Mouse (Mus musculus): ENCODE measurements around the gene Rps6ka5.

Gene Rps6ka5

GRCm38 (mm10) chr12:100594700-100595099, 132.1 kb downstream of the Rps6ka5 start:
- DNase-seq (ENCODE audit: low spot score in 2 of 2), result no peak

- no peak for DNase-seq (ENCODE audit: low spot score in 2 of 2)
These were observed 140.2 kb downstream of the Rps6ka5 start for GRCm38 (mm10) chr12:100586601-100587000.

- no peak for DNase-seq (ENCODE audit: low spot score in 2 of 2)
These were observed 147.6 kb downstream of the Rps6ka5 start for GRCm38 (mm10) chr12:100579221-100579620.

DNA sequence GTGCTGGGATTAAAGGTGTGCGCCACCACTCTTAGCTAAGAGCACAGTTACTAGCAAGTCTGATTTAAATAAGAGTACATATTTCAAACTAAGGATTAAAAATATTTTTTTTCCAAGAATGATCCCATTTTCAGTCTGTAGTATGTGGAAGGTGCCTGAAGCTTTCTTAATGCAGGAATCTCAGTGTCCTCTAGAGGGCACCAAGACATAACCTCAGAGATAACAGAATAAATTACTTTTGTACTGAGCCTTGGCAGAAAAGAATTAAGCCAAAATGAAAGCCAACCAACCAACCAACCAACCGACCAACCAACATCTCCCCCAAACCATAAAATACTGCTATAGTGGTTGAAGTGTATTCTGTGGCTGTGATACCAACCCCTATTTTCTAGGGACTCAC, 148.5 kb downstream of the Rps6ka5 start:
- peak; percentile 59 to 67 for DNase-seq (ENCODE audit: low spot score in 2 of 2)

DNA sequence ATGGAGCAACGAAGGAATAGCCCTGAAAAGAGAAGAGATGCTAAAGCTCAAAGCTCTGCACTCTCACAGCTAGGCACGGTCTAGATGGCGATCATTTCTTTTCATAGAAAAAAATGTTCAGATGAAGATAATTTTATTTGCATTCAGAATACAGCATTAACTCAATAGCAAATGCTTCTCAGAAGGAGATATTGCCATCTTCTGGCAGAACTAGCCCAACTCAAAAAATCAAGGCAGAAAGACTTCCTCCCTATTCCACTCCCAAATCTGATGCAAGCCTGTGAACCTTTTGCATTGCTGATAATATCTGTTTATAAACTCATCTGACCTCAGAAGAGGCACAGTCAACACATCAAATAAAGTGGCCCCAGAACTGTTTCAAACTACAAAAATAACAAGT, 151.0 kb downstream of the Rps6ka5 start:
- DNase-seq (ENCODE audit: low spot score in 2 of 2), result no peak

GRCm38 (mm10) chr12:100570522-100571072, 156.2 kb downstream of the Rps6ka5 start:
- DNase-seq (ENCODE audit: low spot score in 2 of 2), result peak; percentile 29 to 52

GRCm38 (mm10) chr12:100568831-100569230, 158.0 kb downstream of the Rps6ka5 start:
- peak; percentile 66 to 78 for DNase-seq (ENCODE audit: low spot score in 2 of 2)

GRCm38 (mm10) chr12:100568105-100568504, 158.7 kb downstream of the Rps6ka5 start:
- no peak for DNase-seq (ENCODE audit: low spot score in 2 of 2)

GRCm38 (mm10) chr12:100567627-100568026, 159.2 kb downstream of the Rps6ka5 start:
- DNase-seq (ENCODE audit: low spot score in 2 of 2), result no peak

DNA sequence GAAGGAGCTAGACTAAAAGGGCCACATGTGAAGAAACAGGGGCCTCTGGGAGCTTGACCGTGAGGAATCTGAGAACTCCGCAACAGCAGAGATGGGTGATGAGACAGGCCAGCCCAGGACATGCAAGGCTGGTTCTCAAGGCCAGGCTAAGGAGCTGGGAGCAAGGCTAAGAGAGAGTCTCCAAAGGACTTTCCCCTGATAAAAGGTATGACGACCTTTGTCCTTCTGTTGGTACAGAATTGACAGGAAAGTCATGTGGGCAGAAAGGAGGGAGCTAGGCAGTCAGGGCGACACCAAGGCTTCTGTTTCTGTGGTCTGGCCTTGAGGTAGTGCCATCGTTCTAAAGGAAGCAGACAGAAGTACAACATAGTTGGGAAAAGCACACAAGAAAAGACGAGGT, 173.1 kb downstream of the Rps6ka5 start:
- DNase-seq (ENCODE audit: low spot score in 2 of 2), result no peak

- DNase-seq (ENCODE audit: low spot score in 2 of 2), result no peak
These were observed 174.8 kb downstream of the Rps6ka5 start for GRCm38 (mm10) chr12:100551972-100552371.

DNA sequence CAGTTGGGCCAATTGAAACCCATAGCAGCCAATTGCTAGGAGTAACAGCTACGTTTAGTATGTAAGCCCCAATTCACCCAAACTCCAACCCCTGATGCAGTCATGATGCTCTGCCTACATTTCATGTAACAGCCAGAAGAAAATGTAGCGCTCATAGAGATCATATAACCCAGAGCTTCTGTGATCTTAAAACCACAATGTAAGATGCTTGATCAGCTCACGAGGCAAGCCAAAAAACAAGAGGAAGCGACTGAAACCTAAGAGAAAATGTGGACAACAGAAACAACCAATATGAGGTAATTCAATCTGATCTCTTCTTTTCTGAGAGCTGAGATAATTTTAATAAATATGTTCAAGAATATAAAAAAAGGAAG, 182.6 kb downstream of the Rps6ka5 start:
- DNase-seq (ENCODE audit: low spot score in 2 of 2), result no peak

DNA sequence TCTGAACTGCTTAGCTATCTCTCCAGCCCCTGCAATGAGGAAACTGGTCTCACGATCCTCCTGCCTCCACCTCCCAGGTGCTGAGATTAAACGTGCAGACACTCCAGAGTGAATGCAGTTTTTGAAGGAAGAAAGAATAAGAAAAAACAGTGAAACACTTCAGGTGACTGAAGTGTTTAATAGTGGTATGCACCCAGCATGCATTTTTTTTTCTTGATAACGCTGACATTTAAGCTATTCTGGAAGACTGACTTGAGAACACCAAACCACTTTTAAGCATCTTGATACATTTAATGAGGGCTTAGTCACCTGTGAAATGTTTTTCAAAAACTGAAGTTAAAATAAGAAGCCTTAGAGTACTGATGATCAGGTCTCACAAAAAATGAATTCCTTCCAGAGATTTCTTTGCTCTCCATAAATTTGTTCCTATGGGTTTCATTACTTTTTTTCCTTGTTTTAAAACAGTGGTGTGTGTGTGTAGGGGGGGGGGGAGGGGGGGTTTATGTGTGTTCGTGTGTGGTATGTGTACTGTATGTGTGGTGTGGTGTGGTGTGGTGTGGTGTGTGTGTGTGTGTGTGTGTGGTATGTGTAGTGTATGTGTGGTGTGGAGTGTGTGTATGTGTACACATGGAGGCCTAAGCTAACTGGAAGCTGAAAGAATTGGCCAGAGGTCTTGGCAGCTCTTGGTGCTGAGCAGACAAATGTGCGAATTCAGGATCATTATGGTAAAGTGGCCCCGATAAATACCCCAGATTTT, 183.2 kb downstream of the Rps6ka5 start:
- DNase-seq (ENCODE audit: low spot score in 2 of 2), result no peak

GRCm38 (mm10) chr12:100542494-100542893, 184.3 kb downstream of the Rps6ka5 start:
- no peak for DNase-seq (ENCODE audit: low spot score in 2 of 2)

GRCm38 (mm10) chr12:100542076-100542475, 184.7 kb downstream of the Rps6ka5 start:
- DNase-seq (ENCODE audit: low spot score in 2 of 2), result no peak

- peak in 1 of 2 experiments; percentile 14 for DNase-seq (ENCODE audit: low spot score in 2 of 2)
These were observed 187.5 kb downstream of the Rps6ka5 start for GRCm38 (mm10) chr12:100539158-100539714.

DNA sequence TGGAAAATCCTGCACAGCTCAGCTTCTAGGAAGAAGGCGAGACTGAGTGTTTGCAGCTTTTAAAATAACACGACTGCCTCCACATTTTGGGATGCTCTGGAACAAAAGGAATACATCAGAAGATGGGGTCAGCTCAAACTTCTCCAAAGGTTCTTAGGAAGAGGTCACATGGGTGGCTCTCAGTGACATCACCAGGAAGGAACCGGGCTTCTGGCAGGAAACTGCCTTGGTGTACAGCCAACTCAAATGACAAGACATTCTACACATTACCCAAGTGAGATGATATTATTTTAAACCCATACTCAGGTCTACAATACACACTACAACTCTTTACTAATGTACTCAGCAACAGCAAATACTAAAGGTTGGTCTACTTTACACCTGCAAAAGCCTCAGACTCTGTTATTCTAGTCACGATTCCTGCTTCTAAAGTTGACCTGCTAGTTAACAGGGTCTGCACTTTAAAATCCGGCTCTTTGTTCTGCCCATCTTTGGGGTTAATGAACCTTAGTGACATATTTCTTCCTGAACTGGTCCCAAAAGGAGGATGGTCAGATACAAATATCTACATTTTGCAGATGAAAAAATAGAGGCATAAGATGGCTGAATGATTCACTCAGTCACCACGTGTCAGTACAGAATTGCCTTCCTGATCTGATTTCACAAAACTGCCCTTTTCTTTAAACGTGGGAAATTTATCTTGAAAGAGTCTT, 188.2 kb downstream of the Rps6ka5 start:
- peak in 1 of 2 experiments; percentile 29 for DNase-seq (ENCODE audit: low spot score in 2 of 2)

GRCm38 (mm10) chr12:100537091-100537490, 189.7 kb downstream of the Rps6ka5 start:
- DNase-seq (ENCODE audit: low spot score in 2 of 2), result peak in 1 of 2 experiments; percentile 16

DNA sequence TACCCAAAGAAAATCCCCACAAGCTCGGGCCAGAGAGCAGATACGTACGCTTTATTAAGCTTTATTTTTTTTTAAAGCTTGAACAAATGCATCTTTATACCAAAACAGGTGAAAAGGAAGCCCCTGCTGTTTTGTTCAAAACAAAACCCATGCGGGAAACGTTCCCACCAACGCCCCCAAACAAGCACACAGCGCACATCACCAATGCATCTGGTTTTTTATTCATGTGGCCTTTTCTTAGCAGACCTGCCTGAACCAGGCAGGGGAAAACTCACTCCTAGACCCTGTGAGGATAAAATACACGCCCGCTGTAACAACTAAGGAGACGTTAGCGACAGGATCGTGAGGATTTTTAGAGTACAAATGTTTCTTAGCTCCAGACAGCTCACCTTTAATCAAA, 191.8 kb downstream of the Rps6ka5 start:
- no peak for DNase-seq (ENCODE audit: low spot score in 2 of 2)

DNA sequence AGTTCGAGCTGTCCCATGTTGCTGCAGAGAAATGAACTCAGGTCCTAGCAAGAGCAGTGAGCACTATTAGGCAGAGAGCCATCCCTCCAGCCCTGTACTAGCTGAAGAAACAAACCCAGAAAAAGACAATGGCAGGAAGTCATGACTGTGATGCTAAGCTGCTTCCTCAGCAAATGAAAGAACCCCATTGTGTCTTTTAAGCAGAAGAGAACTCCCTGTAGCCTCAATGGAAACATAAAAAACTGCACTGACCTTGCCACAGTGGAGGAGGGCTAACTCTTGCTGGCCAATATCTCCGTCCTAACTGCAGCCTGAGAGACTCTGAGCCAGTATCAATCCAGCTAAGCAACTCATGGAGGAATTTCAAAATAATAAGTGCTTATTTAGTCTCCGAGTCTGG, 192.8 kb downstream of the Rps6ka5 start:
- DNase-seq (ENCODE audit: low spot score in 2 of 2), result peak; percentile 17 to 28

DNA sequence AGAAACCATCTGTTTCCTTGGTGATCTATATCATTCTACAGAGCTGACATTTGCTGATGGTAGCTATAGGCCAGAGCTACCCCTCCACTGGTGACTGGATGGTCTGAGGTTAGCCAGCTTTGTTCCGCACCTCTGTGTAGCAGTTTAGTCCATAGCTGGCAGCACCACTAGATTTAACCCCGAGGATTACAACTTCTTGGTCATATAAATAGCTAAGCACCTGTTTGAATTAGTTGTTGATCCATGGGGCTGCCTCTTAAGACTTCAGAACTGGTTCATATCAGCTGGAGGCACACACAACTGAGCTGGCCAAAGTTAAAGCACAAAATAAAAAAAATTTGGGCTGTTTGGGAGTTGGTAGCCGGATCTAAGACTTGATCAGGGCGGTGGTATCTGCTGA, 193.6 kb downstream of the Rps6ka5 start:
- peak in 1 of 2 experiments; percentile 15 for DNase-seq (ENCODE audit: low spot score in 2 of 2)

GRCm38 (mm10) chr12:100531740-100532139, 195.0 kb downstream of the Rps6ka5 start:
- DNase-seq (ENCODE audit: low spot score in 2 of 2), result peak; percentile 16 to 20
